Mouse (Mus musculus): ENCODE results near the gene Pygo1.

DNA sequence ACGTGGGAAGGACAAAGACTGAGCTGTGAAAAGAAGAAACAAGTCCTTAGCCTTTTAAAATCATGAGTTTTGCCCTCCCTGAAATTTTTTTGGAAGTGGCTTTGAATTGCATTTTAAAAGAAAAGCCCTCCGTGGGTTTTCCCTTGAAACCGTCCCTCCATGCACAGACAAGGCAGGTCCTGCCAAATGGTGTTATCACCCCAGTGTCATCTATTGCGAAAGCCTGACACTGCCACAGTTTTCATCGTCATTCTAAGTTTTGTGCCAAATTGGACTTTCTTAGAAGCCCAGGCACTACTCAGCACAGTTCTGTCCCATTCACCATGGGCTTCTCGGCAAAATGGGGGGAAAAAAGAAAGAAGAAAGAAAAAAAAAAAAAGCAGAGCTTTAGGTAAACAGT lies 11.9 kb upstream of the Pygo1 start:
- no peak for TF ChIP-seq CTCF (IDR thresholded peaks at IDR 0.05)
- TF ChIP-seq POLR2A (IDR thresholded peaks at IDR 0.05; ENCODE audit: insufficient read depth, low read depth, low read length), result no peak
- TF ChIP-seq EP300 (IDR thresholded peaks at IDR 0.05; ENCODE audit: insufficient read depth, low read depth, low read length), result no peak
